Mouse (Mus musculus) liver (tissue): ENCODE measurements around the gene Tspan9.

ENCODE experiments used
- DNase-seq: peaks from one replicate; pipeline ENCODE4 v3.0.0-alpha.2; 2020; ENCODE audit warnings: mixed read lengths

Gene Tspan9

DNA sequence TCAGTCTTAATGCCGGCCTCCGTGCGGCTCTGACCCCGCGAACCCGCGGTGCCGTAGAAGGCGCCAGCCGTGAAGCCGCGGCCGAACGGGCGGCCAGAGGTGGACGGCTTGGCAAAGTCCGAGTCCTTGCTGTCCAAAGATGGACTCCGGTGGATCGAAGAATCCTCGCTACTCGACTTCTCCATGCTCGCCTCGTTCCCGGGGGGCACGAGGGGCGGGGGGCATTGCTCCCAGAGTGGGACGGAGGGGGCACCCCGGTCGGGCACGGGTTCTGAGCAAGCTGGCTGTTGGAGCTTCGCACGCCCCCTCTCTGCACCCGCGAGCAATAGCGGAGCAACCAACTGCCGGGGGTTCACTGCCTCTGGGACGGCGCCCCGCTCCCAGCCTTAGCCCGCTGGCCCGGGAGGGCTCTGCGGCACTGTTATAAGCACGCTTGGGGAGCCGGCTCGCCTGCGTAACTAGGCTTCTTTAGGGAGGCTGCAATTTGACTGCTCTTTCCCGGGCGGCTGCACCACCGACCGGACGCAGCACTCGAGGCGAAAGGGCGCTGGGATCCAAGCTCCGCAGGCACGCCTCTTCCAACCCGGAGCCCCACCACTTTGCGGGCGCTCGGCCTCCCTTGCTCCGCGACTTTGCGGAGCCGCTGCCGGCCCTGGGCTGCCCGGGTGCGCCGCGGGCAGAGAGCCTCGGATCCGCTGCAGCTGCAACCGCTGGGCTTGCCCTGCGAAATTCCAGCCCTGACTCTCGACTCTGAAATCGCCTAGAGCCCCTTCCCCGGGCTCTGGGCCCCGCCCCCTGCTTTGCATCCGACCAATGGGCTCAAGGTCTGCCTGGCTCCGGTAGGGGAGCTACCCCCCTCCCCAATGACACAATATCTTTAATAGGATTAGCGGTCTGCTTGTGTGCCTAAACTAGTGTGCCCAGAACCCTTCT is 108.8 kb downstream of the Tspan9 start:
- DNase-seq: peak; percentile 68

DNA sequence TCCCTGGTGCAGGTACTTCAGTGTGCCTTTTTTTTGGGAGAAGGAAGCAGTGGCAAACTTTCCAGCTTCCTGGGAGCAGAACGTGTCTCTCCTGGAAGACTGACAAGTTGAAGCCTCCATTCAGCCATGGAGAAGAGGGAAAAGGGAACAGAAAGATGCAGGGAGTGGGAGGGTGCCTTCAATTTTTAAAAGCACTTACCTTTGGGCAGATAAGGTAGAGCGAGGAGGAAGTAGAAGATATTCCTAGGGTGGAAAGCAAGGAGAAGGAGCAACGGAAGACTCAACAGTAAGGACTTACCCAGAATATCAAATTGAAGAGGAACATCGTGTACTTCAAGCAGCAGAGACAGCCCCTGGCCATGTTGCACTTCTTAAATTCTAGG is 109.5 kb downstream of the Tspan9 start:
- DNase-seq: no peak

DNA sequence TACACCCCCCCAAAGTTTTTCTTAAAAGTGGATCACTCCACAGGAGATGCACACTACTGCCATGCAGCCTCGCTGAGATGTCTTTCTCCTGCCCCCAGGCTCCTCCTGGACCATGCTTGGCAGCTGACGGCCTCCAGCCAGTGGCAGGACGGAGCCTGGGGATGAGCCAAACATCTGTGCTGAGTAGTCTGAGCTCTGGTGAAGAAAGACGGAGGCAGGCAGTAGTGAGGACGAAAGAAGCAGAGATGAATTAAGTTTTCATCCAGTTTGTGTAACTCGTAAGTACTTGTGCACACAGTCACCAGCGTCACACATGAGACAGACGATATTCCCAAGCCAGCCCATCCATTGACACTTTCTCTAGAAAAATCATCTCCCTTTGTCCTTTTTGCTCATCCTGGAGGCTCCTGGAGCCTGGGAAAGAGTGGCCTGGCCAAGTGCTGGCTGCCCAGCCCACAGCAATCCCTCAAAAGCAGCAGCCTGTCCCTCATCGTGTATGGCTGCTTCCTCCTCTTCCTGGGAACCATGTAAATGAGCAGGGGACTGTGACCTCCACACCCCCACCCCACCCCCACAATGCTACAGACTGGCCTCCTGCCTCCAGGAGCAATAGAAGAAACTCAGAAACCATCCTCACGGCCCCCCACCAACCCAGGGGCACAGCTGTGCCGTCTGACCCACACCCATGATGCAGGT is 110.1 kb downstream of the Tspan9 start:
- no peak for DNase-seq

DNA sequence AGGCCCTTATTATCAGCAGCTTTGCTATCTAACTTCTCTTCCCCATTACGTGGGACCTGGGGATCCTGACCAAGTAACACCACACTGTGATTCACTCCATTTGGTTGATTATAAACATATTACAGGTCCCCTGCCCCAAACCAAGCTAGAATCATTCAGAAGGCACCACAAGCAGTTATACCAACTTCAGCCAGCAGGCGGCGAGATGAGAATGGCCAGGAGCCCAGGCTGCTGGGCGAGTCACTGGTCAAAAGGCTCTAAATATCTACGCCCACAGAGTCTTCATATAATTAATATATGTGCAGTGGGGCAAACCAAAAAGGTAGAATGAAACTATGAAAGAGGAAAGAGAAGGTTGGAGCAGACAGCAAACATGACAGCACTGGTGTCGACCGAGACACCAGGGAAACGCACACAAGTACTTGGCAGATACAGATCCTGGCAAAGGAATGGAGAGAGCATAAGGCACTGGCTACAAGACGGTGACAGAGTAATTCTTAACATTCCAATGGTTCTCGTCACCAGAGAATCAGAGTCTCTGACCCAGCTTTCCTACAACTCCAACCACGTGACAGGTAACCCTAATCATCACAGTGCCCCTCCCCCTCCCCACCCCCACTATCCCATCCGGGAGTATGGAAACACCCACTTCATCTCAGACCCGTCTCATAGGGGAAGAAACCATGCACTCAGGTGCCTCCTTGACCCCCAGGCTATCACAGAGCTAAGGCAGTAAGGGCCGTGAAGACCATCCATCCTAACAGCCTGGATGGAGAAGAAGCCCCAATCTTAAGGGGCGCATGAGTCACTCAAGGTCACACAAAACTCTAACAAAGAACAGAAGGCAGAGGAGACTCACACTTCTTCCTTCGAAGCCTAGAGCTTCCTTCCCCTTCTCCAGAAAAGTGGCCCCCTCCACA is 110.9 kb downstream of the Tspan9 start:
- peak; percentile 66 for DNase-seq

DNA sequence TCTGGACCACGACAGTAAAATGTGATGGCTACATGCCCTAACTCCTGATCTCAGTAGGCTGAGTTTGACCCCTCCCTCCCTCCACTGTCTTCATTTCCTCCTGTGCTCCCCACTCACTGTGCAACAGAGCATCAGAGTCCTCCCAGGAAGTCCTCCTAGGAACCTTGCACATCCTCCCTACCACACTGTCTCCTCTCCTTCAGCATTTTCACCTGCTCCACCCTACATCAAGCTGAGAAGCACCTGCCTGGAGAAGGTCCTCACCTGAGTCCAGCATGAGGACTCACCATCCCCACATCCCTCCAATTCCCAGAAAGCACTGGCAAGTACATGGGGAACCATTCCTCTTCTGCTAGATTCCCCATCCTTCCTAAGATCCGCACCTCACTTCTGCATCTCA is 111.8 kb downstream of the Tspan9 start:
- DNase-seq: no peak

DNA sequence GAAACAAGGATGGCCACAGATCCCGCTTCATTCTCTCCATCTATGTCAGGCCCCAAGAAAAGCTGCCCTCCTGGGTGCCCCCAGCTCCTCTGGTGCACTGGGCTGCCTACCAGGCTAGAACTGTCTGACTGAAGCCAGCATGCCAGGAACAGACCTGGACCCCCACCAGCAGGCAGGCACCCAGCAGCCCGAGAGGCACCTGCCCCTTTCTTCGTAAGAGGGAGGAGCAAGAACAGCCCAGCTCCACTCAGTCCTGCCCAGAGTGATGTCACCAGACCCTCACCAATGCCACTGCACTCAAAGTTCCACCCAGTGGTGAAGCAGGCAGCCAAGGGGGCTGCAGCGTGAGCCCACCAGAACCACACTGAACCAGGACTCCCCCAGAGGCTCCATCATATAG is 112.3 kb downstream of the Tspan9 start:
- no peak for DNase-seq

DNA sequence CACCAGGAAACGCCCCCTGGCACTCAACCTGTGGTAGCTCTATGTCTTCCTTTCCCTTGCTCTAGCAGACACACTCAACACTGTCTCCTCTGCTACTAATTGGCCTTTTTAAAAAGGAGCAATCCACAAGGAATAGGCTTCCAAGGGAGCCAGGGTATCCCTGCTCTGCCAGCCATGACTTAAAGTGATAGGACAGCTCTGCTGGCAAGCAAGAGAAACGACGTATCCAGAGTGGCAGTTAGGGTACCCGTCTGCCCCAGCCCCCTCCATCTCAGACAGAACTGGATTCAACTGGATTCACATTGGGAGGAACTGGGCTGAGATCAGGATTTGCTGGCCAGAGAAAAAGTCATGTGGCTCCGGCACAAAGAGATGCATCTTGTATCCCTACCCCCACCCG is 112.9 kb downstream of the Tspan9 start:
- DNase-seq: no peak

DNA sequence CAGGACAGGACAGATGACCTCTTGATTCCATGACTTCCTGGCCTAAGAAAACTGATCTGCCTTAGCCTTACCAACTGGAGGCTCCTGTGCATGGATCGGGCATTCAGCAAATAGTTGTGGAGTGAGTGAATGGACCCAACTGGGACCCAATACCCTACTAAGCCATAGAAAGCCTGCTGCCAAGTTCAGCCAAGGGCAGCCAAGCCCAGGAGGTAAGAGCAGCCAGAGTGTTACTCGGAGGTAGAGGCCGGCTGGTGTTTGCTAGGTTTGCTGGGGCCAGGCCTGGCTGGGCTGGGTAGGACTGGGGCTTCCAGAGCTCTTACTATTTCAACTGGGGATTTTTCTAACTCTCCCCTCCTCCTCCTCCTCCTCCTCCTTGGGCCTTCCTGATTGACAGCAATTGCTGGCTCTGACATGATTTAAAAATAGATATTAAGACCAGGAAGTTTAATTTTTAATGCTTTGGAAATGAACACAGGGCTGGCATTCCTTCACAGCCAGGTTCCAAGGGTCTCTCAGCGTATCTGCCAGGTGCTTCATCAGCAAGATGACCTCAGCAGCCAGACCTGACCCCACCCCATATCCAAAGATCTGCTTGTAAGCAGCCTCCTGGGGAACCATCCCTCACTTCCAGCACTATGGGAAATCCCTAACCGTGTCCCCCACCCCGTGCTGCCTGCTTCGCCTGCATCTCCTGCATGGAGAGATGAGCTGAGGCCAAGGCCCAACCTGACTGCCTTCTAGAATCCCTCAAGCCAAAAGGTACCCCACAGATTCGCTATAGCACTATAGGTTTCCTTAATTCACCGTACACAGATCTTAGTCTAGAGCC is 113.7 kb downstream of the Tspan9 start:
- DNase-seq: no peak

DNA sequence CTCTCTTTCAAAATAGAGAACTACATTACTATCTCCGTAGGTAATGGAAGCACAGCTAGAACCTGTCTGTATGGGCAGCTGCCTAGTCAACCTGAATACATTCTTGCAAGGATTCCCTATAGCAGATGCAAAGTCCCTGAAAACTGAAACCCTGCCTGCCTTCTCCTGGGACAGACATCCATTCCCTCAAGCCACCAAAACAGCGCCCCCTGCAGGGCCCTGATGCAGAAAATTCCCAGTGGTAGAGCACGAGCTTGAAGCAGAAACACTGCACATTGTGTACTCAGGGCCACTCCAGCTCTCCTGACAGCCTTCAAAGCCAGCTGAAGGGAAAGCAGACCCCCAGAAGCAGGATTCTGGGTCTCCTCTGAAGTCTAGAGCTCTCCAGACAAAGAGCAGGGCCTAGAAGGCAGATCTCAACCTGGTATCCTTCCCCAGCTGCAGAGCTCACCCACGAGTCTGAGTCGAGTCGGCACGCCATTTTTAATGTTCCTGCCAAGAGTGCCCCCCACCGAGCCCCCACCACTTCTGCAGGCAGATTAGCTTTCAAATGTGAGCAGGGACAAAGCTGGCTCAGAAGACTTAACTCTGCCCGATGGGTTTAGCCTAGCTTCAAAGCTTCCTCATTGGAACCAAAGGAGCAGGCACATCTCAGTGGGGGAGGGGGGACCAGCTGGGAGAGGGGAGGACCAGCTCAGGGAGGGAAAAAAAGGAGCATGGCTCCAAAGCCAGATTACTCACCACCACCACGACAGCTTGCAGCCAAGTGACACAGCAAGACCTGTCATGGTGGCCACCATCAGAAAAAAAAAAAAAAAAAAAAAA is 115.1 kb downstream of the Tspan9 start:
- peak; percentile 38 for DNase-seq

DNA sequence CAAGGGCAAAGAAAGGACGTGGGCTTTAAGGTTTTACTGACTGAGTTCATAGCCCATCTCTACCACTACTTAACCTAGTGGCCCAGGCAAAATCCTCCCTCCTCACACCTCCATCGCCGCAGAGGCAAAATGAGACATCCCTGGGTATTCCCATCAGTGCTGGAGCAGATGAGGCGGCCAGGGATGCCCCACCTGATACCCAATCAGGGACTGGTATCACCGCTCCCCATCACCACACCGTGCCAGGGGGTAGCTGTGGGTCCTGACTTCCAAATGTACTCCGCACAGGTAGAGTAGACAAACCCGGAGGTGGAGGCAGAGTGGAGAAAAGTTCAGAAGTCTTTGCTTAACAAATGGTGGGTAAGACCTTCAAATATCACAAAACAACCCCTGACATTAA is 117.4 kb downstream of the Tspan9 start:
- DNase-seq: no peak

DNA sequence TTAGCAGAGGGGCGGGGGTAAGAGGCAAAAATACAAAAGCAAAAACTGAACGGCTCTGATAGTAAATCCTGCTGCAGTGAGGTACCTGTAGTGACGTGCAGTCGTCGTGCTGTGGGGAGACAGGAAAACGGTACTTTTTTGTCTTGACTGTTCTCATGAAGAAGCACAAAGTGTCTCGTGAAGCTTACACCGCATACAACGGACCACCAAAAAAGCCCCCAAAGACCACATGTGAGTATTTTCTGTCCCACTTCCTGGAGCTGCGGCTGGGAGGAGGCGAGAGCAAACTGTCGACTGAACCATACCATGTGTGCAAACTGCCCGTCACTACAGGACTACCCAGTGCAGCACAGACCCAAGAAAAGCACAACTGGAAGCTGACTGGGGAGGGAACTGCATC is 117.8 kb downstream of the Tspan9 start:
- DNase-seq: no peak

DNA sequence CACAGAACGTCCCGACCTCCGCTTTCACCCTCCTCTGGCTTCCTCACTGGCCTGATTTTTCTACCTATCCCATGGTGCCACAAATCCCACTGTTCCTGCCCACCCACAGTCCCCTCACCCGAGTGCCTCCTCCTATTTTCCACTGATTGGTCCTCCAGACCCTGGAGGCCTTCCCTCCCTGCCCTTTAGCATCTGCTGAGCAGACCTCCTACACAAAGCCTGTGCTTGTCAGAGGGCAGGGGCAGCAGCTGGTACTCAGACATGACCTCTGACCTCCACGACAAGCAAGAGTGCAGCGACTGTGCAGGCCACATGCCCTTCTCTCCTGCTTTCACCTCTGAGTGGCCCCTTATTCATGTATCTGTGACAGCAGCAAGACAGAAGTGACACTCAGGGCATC is 121.2 kb downstream of the Tspan9 start:
- no peak for DNase-seq

DNA sequence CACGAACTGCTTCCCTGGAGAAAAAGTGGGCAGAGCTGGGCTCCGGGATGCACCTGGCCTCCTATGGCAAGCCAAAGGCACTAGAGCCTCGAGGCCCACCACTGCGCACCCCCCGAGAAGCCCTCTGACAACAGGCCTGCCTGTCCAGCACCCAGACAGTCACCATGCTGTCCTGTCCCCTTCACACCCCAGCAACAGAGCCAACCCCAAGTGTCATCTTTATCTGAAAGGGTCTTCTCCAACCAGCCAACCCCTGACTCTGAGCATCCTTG is 121.5 kb downstream of the Tspan9 start:
- no peak for DNase-seq

DNA sequence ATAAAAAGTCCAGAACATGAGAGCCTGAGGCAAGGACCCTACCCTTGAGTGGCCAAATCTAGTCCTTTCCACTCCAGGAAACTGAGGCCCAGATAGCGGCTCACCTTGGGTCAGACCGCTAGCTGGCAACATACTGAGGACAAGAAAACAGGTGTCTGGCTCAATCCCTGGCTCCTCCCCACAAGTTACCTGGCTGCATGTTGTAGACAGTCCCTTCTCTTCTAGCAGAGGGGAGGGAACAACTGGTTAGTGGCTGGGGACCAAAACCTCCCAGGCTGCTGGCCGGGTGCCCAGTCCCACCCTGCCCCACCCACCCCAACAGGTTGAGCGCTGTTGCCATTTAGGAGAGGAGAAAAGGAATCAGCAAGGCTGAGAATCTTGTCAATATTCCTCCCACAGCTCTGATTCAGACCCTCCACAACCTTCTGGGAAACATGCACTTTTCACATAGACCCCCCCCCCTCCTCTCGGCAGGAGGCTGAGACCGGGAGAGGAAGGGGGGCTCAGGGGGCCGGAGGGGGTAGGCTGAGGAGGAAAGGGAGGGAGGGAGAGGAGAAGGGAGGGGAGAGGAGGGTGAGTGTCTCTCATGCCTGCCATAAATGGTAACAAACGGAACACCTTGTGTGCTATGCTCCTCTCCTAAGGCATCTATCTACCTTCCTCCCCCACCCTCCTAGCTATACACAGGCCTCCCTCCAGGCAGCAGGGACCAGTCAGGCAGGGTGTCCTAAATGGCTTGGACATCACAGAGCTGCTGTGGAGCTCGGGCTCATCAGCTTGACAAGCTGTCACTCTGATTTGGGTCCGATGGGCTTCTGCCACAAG is 122.1 kb downstream of the Tspan9 start:
- no peak for DNase-seq

DNA sequence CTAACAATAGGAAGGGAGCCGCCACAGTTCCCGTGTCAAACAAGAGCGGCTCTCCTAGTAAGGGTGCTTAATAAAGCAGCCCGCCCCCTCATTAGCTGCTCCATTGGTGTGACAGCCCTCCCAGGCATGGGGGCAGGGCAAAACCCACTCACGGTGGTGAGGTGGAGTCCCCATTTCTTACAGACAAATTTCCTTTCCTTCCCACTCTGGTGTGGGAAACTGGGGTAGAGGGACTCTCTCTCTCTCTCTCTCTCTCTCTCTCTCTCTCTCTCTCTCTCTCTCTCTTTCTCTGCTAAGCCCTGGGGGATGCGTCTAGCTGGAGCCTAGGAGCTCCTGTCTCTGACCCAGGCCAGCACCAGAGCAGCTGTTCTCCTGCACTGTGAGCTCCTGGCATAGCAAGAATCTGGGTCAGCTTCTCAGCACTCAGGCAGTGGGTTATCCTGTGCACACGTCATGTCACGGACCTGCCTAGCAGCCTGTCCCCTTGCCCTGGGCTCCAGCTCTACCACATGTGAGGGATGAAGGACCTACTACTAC is 122.8 kb downstream of the Tspan9 start:
- no peak for DNase-seq

DNA sequence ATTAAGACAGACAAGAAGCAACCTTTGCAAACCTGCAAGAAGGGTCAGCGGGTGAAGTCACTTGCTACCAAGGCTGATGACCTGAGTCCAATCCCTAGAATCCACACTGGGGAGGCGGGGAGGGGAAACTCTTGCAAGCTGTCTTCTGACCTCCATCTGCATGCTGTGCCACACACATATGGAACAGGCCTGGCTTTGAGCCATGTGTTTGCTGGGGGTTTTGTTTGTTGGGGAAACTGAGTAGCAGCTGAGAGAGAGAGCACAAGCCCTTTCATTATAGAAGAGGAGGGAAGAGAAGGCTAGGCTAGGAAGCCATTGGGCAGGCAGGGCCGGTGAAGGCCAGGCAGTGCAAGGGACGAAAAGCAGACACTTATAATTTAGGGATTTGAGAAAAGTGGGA is 123.3 kb downstream of the Tspan9 start:
- no peak for DNase-seq

DNA sequence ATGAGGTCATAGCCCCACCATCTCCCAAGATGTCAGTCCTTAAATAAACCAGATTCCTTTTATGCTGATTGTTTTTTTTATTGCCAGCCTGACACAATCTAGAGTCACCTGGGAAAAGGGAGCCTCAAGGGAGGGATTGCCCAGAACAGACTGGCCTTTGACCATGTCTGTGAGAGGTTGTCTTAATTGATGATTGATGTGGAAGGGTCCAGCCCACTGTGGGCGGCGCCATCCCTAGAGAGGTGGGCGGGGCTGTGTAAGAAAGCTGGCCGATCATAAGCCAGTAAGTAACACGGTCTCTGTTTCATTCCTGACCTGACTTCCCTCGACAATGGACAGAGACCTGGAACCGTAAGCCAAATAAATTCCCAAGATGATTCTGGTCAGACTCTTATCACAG is 124.3 kb downstream of the Tspan9 start:
- DNase-seq: no peak

DNA sequence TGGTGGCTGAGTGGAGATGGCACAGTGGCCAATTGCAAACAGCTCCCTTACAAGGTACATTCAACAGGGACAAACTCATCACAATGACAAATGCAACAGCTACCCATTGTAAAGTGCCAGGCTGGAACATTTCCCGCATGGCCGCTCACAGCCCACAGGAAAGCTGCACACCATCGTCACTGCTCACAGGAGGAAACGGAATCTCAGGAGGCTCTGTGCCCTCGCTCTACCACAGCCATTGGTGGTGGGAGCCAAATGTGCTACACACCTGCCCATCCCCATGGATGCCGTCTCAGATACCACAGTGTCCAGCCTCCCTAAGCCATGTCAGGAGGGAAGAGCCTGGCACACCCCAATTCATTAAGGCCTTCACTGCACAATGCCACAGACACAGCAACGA is 128.1 kb downstream of the Tspan9 start:
- DNase-seq: no peak

DNA sequence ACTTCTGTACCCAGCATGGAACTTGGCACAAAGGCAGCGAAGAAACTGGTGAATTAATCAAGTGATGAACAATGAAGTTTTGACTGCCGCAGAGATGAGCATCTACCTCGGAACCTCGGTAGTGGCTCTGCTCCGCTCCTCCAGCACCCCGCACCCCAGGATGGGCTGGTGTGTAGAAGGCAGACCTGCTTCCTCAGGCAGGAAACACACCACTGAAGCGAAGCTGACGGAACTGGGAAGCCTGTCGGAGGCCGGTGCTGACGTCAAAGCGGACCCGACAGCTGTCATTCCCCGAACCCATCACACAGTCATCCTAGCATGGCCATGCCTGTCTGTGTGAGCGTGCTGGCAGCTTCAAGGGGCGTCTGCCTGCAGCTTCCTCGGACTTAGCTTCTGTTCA is 131.6 kb downstream of the Tspan9 start:
- no peak for DNase-seq

DNA sequence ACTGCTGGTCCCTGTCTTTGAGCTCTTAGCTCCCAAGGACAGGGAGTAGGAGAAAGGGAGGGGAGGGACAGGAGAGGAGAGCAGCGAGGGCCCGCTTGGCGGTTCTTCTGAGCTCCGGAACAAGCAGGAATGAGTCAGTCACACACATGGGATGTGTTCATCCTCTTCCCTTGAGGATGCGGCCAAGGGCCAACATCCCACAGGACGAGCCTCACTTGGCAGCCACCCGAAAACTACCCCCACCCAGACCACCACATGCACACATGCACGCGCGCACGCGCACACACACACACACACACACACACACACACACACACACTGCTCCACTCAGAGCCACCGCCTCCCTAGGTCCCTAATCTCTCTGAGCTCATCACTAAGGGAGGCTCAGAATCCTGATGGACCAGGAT is 132.3 kb downstream of the Tspan9 start:
- DNase-seq: no peak
